Mouse (Mus musculus): ENCODE measurements around the gene Extl1.

DNA sequence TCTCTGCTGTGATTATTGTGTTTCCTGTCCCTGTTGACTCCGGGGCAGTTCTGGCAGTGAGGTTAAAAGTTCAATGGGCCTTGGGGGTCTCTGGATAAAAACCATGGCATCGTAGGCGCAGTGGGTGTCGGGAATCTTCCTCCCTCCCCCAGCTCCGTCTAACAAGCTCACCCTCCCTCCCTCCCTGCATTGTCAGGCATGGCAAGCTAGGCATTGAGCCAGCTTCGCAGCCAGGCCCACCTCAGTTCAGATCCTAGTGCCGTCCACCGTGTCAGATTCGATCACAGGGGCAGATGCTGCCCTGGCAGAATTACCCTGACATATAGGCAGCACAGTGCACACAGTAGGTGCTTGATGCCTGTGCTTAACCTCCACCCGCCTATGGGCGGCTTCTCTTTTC is 38.3 kb upstream of the Extl1 start:
- TF ChIP-seq POLR2A (IDR thresholded peaks at IDR 0.05; ENCODE audit: borderline replicate concordance, low read depth, low read length), result no peak
- TF ChIP-seq CTCF (IDR thresholded peaks at IDR 0.05; ENCODE audit: low read depth, low read length), result no peak
